Mouse (Mus musculus): ENCODE measurements around the gene Dpm3. TPM values are rescaled to one million over a fixed set of nuclear protein-coding genes. Genes with fewer than 3 reads are reported as not detected.
"Not testable (repeated sequence)": the region's sequence is repeated elsewhere in the genome, so short reads cannot be mapped to it uniquely, and the experiment has no call there.

Gene Dpm3
- polyA plus RNA-seq (2012; rRNA removed), result 431 and 562 TPM in 2 replicates

DNA sequence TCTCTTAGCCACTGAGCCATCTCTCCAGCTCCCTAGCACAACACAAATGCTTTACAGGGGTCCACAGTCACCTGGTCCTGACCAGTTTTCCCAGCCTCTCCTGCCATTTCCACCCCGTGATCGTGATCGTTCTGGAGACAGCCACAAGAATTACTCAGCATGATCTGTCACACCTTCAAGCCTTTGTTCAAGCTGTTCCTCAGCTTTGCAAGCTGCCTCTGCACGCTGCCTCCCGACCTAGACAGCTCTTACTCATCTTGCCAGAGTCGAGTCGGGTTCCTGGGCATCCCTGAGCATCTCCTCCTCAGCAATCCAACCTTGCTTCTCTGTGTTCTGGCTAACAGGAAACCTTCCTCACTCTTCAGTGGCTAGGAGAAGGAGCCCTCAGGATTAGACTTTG lies at the start of gene Dpm3:
Dpm3 (plus strand) TSS at position 283 of the 400 bp plus-strand sequence.
- WGBS, result 44% methylated on average over 7 of the region's 7 CpGs
- Histone ChIP-seq H3K4me3 (ENCODE audit: insufficient read depth, low read depth, low read length) (no peak within 1 kb of the TSS), H3K27ac (ENCODE audit: insufficient read depth, low read depth, low read length) (no peak within 1 kb of the TSS), H3K27me3 (replicated peaks; ENCODE audit: control insufficient read depth, insufficient read depth, low read length) (no peaks in the 10 kb centered on the region), H3K36me3 (ENCODE audit: control insufficient read depth, insufficient read depth, low read length) (no peaks in the 10 kb centered on the region), H3K4me1 (ENCODE audit: control insufficient read depth, insufficient read depth, low read length) (no peaks in the 10 kb centered on the region)
- DNase-seq, result no peak
- TF ChIP-seq POLR2A (IDR thresholded peaks at IDR 0.05; ENCODE audit: low read depth, low read length) (no peak), CTCF (conservative IDR thresholded peaks at IDR 0.05; ENCODE audit: insufficient read depth, insufficient read length, low read depth, low read length) (no peak)

DNA sequence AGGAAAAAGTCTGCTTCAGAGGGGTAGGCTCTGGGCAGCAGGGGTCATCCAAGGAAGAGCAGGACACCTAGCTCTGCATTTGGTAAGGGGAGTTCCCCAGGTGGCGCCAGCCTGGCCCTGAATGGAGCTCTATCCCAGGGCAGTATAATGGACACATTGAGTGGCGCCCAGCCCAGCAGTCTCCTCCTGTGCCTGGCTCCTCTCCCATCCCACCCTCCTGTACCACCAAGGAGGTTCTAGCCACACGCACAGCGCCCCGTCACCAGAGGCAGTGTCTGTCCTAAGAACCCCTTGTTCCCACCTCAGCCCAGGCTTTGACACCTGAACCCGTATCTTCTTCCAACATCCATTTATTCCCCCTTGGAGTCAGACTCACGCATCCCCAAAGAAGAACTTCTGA lies 49.4 kb upstream of the Dpm3 start:
- H3K27me3 ChIP-seq (replicated peaks; ENCODE audit: control insufficient read depth, insufficient read depth, low read length), result no peaks in the 10 kb centered on the region
- no peak overlapping the region for H3K4me3 ChIP-seq (ENCODE audit: insufficient read depth, low read depth, low read length)
- 84% methylated on average over 7 of the region's 7 CpGs for WGBS
- no peak overlapping the region for H3K27ac ChIP-seq (ENCODE audit: insufficient read depth, low read depth, low read length)
- no peak for DNase-seq
- H3K36me3 ChIP-seq (ENCODE audit: control insufficient read depth, insufficient read depth, low read length), result no peaks in the 10 kb centered on the region; the same call in 1 of the 2 replicates
- TF ChIP-seq POLR2A (IDR thresholded peaks at IDR 0.05; ENCODE audit: low read depth, low read length) (no peak), CTCF (conservative IDR thresholded peaks at IDR 0.05; ENCODE audit: insufficient read depth, insufficient read length, low read depth, low read length) (no peak)
- no peaks in the 10 kb centered on the region; the same call in 1 of the 2 replicates for H3K4me1 ChIP-seq (ENCODE audit: control insufficient read depth, insufficient read depth, low read length)

DNA sequence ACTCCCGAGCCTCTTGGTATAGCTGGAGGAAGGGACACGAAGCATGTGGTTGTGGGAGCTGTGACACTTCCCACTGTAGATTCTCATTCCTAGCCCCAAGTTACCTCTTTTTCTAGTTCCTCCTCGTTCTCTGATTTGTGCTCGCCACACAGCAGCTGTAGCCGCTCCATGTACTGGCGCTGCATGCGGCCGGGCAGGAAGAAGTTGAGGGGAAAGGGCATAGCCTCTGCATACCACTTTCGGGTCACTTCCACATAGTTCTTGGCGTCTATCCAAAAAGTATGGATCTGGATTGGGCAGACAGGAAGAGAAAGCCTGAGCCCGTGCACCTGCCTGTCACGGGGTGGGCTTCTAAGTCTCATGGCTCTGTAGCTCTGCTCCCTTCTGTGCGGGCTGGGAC lies 49.0 kb upstream of the Dpm3 start:
- 51% methylated on average over 13 of the region's 13 CpGs for WGBS
- DNase-seq, result peak; percentile 54
- Histone ChIP-seq H3K27me3 (replicated peaks; ENCODE audit: control insufficient read depth, insufficient read depth, low read length) (no peaks in the 10 kb centered on the region), H3K4me3 (ENCODE audit: insufficient read depth, low read depth, low read length) (no peak overlapping the region), H3K36me3 (ENCODE audit: control insufficient read depth, insufficient read depth, low read length) (no peaks in the 10 kb centered on the region; the same call in 1 of the 2 replicates), H3K27ac (ENCODE audit: insufficient read depth, low read depth, low read length) (0 out of 2 replicates have a peak overlapping the region, but pooled peaks have one; percentile 11), H3K4me1 (ENCODE audit: control insufficient read depth, insufficient read depth, low read length) (no peaks in the 10 kb centered on the region; the same call in 1 of the 2 replicates)
- no peak for TF ChIP-seq CTCF (conservative IDR thresholded peaks at IDR 0.05; ENCODE audit: insufficient read depth, insufficient read length, low read depth, low read length)
- TF ChIP-seq POLR2A (IDR thresholded peaks at IDR 0.05; ENCODE audit: low read depth, low read length), result no peak

DNA sequence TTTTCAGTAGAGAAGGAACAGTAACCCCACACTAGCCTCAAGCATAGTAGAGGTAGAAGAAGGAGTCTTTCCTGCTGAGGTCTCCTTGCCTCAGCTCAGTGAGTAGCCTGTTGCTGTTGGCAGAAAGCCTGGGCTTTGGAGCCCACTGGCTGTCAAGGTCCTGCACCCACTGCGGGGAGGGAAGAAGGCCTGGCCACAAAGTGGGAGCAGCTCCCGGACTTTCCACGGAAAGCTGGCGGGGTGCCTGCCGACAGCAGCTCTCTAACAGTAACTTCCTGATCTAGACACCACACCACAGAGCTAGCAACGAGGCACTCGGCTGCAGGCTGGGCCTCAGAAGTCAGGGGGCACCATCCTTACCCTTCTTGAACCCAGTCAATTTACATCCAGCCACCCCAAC lies 48.4 kb upstream of the Dpm3 start:
- peak; percentile 64 for DNase-seq
- TF ChIP-seq CTCF (conservative IDR thresholded peaks at IDR 0.05; ENCODE audit: insufficient read depth, insufficient read length, low read depth, low read length), result no peak
- no peak for TF ChIP-seq POLR2A (IDR thresholded peaks at IDR 0.05; ENCODE audit: low read depth, low read length)
- 0 out of 2 replicates have a peak overlapping the region, but pooled peaks have one; percentile 11 for H3K27ac ChIP-seq (ENCODE audit: insufficient read depth, low read depth, low read length)
- no peaks in the 10 kb centered on the region; the same call in 1 of the 2 replicates for H3K36me3 ChIP-seq (ENCODE audit: control insufficient read depth, insufficient read depth, low read length)
- H3K4me3 ChIP-seq (ENCODE audit: insufficient read depth, low read depth, low read length), result no peak overlapping the region
- WGBS, result 41% methylated on average over 7 of the region's 7 CpGs
- H3K27me3 ChIP-seq (replicated peaks; ENCODE audit: control insufficient read depth, insufficient read depth, low read length), result no peaks in the 10 kb centered on the region
- H3K4me1 ChIP-seq (ENCODE audit: control insufficient read depth, insufficient read depth, low read length), result no peaks in the 10 kb centered on the region; the same call in 1 of the 2 replicates

DNA sequence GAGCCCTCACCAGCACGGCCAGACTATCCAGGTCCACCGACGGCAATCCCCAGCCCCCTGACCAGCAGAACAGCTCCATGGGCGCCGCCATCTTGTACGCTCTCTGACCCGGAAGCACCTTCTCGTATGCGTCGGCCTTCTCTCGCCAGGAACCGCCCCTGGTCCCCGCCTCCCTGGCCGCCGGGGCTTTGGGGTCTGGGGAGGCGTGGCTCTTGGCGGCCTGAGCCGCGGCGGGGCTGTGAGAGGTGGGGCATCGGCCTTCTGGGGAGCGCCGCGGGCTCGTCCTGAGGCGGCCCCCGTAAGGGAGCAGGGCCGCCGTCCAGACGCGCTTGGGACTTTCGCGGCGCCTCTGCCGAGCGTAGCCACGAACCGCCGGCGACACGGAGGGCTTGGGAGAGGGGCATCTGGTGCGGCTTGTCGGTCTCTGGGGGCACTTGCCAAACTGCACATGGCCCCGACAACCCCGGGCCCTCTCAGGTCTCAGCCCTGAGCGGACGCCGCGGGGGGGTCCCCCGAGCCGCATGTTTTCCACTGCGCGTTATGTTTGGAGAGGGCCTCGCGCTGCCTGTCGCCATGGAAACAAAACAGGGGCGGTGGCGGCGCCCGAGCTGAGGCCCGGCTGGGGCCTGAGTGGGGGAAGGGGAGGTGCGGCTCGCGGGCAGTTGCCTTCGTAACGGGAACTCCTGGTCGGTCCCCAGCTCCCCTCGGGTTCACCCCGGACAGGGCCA lies 45.2 kb upstream of the Dpm3 start:
- H3K4me1 ChIP-seq (ENCODE audit: control insufficient read depth, insufficient read depth, low read length), result no peaks in the 10 kb centered on the region; the same call in 1 of the 2 replicates

DNA sequence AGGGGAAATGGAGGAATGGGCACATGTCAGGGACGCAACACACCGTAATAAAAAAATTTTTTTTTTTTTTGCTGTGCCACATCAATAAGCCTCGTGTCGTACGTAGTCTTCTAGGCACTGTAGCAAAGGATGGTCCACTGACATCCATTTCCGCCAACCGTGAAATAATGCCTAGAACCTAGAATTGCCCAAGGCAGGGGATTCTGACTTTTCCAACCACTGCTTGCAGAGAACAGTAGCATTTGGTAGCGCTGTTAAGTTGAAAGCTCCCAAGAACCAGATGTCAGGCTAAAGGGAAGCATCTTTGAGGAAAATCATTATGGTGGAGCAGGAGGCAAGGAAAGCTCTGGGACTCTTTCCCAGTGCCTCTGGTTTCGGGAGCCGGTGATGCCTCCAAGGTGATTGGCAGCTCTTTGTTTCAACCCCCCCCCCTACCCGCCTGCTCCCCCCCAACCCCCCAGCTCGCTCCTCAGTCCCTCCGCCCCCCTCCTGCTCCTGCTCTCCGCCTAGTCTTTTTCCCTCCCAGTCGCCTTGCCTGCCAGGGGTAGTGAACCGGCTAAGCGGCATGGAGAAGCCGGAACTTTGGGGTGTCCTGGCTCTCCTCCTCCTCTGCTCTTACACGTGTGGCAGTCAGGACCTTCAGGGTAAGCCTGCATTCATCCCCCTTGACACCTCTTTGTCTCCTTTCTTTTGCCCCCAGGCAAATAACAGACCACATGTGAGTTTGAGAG lies 44.3 kb upstream of the Dpm3 start, which contains the start of gene Thbs3:
Thbs3 (plus strand) TSS at position 500 of the 731 bp plus-strand sequence.
- Histone ChIP-seq H3K4me1 (ENCODE audit: control insufficient read depth, insufficient read depth, low read length) (no peaks in the 10 kb centered on the region; the same call in 1 of the 2 replicates), H3K27me3 (replicated peaks; ENCODE audit: control insufficient read depth, insufficient read depth, low read length) (no peaks in the 10 kb centered on the region), H3K4me3 (ENCODE audit: insufficient read depth, low read depth, low read length) (peak within 1 kb of the TSS; percentile 91), H3K36me3 (ENCODE audit: control insufficient read depth, insufficient read depth, low read length) (no peaks in the 10 kb centered on the region), H3K27ac (ENCODE audit: insufficient read depth, low read depth, low read length) (peak within 1 kb of the TSS; percentile 65)
- TF ChIP-seq POLR2A (IDR thresholded peaks at IDR 0.05; ENCODE audit: low read depth, low read length) (no peak), CTCF (conservative IDR thresholded peaks at IDR 0.05; ENCODE audit: insufficient read depth, insufficient read length, low read depth, low read length) (no peak)
- no peak for DNase-seq
- WGBS, result 4% methylated on average over 17 of the region's 19 CpGs

More for the DNA sequence above, 45.2 kb upstream of the Dpm3 start:
- Histone ChIP-seq H3K36me3 (ENCODE audit: control insufficient read depth, insufficient read depth, low read length) (no peaks in the 10 kb centered on the region), H3K27me3 (replicated peaks; ENCODE audit: control insufficient read depth, insufficient read depth, low read length) (no peaks in the 10 kb centered on the region), H3K4me3 (ENCODE audit: insufficient read depth, low read depth, low read length) (peak overlapping the region; percentile 91), H3K27ac (ENCODE audit: insufficient read depth, low read depth, low read length) (peak overlapping the region; percentile 65)
- peak; percentile 48 for TF ChIP-seq POLR2A (IDR thresholded peaks at IDR 0.05; ENCODE audit: low read depth, low read length)
- no peak for TF ChIP-seq CTCF (conservative IDR thresholded peaks at IDR 0.05; ENCODE audit: insufficient read depth, insufficient read length, low read depth, low read length)
- under 1% methylated on average over 69 of the region's 69 CpGs for WGBS
- peak; percentile 95 for DNase-seq

DNA sequence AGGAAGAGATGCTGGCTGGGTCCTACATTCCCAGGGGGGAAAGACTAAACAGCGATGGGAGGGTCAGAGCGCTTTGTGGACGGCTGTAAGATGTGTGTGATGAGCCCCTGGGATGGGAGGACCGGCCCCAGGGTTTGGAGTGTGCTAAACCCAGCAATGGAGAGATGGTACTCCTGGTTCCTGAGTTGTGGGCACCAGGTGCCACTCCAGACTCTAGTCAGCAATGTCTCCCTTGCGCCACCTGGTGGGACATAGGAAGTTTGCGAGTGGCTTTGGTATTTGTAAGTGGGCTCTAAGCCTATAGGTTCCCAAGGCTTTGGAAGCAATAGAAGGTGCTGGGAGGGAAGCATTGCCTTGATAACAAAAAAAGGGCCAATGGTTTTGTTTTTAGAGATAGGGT lies 43.3 kb upstream of the Dpm3 start:
- no peak overlapping the region for H3K4me3 ChIP-seq (ENCODE audit: insufficient read depth, low read depth, low read length)
- no peaks in the 10 kb centered on the region; the same call in 1 of the 2 replicates for H3K4me1 ChIP-seq (ENCODE audit: control insufficient read depth, insufficient read depth, low read length)
- DNase-seq, result peak; percentile 88
- no peak for TF ChIP-seq POLR2A (IDR thresholded peaks at IDR 0.05; ENCODE audit: low read depth, low read length)
- TF ChIP-seq CTCF (conservative IDR thresholded peaks at IDR 0.05; ENCODE audit: insufficient read depth, insufficient read length, low read depth, low read length), result peak; percentile 92
- H3K27me3 ChIP-seq (replicated peaks; ENCODE audit: control insufficient read depth, insufficient read depth, low read length), result no peaks in the 10 kb centered on the region
- H3K27ac ChIP-seq (ENCODE audit: insufficient read depth, low read depth, low read length), result no peak overlapping the region
- WGBS, result 1% methylated on average over 6 of the region's 6 CpGs
- no peaks in the 10 kb centered on the region for H3K36me3 ChIP-seq (ENCODE audit: control insufficient read depth, insufficient read depth, low read length)

DNA sequence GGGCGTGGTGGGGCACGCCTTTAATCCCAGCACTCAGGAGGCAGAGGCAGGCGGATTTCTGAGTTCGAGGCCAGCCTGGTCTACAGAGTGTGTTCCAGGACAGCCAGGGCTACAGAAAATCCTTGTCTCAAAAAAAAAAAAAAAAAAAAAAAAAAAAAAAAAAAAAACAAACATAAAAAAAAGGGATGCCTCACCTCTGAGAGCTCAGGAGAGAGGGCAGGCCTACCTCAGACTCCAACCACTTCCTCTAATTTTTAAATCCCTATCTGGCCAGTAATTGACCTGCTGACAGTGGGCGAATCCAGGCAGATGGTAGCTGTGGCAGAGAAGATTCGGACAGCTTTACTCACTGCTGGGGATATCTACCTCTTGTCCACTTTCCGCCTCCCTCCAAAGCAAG lies 42.8 kb upstream of the Dpm3 start:
- not testable (repeated sequence) for H3K36me3 ChIP-seq (ENCODE audit: control insufficient read depth, insufficient read depth, low read length); H3K4me1 ChIP-seq (ENCODE audit: control insufficient read depth, insufficient read depth, low read length); H3K27ac ChIP-seq (ENCODE audit: insufficient read depth, low read depth, low read length); H3K4me3 ChIP-seq (ENCODE audit: insufficient read depth, low read depth, low read length); DNase-seq; H3K27me3 ChIP-seq (replicated peaks; ENCODE audit: control insufficient read depth, insufficient read depth, low read length)
- WGBS, result 71% methylated on average over 7 of the region's 7 CpGs

Data from kidney, adult 2 months (tissue).